Mouse (Mus musculus) small intestine, adult 2 months (tissue): ENCODE data around the gene Efcc1. TPM values are rescaled to one million over a fixed set of nuclear protein-coding genes. Genes with fewer than 3 reads are reported as not detected.

Experiments used
- H3K27ac ChIP-seq: fragments of 200-500 bp; 2 replicates; pipeline ENCODE4 v1.5.1; 2012; ENCODE audit warnings: low read depth, low read length, control low read depth, inconsistent platforms; ENCODE audit not compliant: insufficient read depth
- H3K27me3 ChIP-seq: fragments of 200-500 bp; 2 replicates; pipeline ENCODE4 v1.6.1; 2012; ENCODE audit warnings: mild to moderate bottlenecking, moderate library complexity, low read length, inconsistent platforms; ENCODE audit not compliant: control insufficient read depth, insufficient read depth
- H3K36me3 ChIP-seq: fragments of 200-500 bp; 2 replicates; pipeline ENCODE4 v1.6.1; 2012; ENCODE audit warnings: mild to moderate bottlenecking, low read length, control low read depth, inconsistent platforms; ENCODE audit not compliant: control insufficient read depth, insufficient read depth
- H3K4me1 ChIP-seq: fragments of 200-500 bp; 2 replicates; pipeline ENCODE4 v1.6.1; 2012; ENCODE audit warnings: low read length, inconsistent platforms, mixed read lengths; ENCODE audit not compliant: control insufficient read depth, insufficient read depth, insufficient read length
- H3K4me3 ChIP-seq: fragments of 200-500 bp; 2 replicates; pipeline ENCODE4 v1.5.1; 2012; ENCODE audit warnings: low read depth, mild to moderate bottlenecking, control low read depth, inconsistent platforms, low read length, moderate library complexity
- CTCF ChIP-seq: fragments of 200-500 bp; IDR thresholded peaks from 2 replicates; pipeline ENCODE4 v1.5.1; 2012; ENCODE audit warnings: low read depth, mild to moderate bottlenecking, control low read depth, inconsistent platforms, low read length, moderate library complexity, mixed read lengths; ENCODE audit not compliant: insufficient replicate concordance, insufficient read length; ENCODE audit errors: extremely low read depth
- POLR2A ChIP-seq: fragments of 200-500 bp; IDR thresholded peaks from 2 replicates; pipeline ENCODE4 v1.6.1; 2012; ENCODE audit warnings: low read depth, mild to moderate bottlenecking, control low read depth, inconsistent platforms, low read length, moderate library complexity
- WGBS: fragments of 180-500 bp; shearing (Covaris S2); methylation state at CpG from one replicate; pipeline ENCODE4 v1.1.7; 2018; 5-methylcytosine and 5-hydroxymethylcytosine counted together
- polyA plus RNA-seq: library from polyadenylated mRNA; depleted of rRNA; stranded (reverse); fragments of >200 nt; gene quantifications from 2 replicates; pipeline ENCODE4 v1.2.3, GENCODE M21; 2012; rRNA removed

The Efcc1 gene
- polyA plus RNA-seq: 2.6 and 4.0 TPM in 2 replicates

- Histone ChIP-seq H3K36me3 (no peaks in the 10 kb centered on the region), H3K4me1 (peaks cover 4% of the 10 kb centered on the region; the same call in 1 of the 2 replicates), H3K27ac (peak within 1 kb of the TSS; percentile 53), H3K27me3 (peaks cover 37% of the 10 kb centered on the region), H3K4me3 (peak within 1 kb of the TSS; percentile 59)
- WGBS: under 1% methylated on average over 90 of the region's 90 CpGs
- no peak for TF ChIP-seq POLR2A
- no peak for TF ChIP-seq CTCF
These were observed at the start of gene Efcc1 for GRCm38 (mm10) chr6:87730591-87731462. TSS of gene Efcc1 (plus strand) at chr6:87730869.

- WGBS: 46% methylated on average over 3 of the region's 3 CpGs
These were observed 34.7 kb upstream of the Efcc1 start for GRCm38 (mm10) chr6:87695947-87696346.

GRCm38 (mm10) chr6:87696544-87696943, 34.1 kb upstream of the Efcc1 start:
- no peak for TF ChIP-seq POLR2A
- no peak for TF ChIP-seq CTCF
- H3K27ac ChIP-seq: no peak overlapping the region
- WGBS: 93% methylated on average over 4 of the region's 4 CpGs
- H3K36me3 ChIP-seq: no peaks in the 10 kb centered on the region
- no peak overlapping the region for H3K4me3 ChIP-seq
- no peaks in the 10 kb centered on the region for H3K27me3 ChIP-seq
- H3K4me1 ChIP-seq: no peaks in the 10 kb centered on the region

More at GRCm38 (mm10) chr6:87695947-87696346, 34.7 kb upstream of the Efcc1 start:
- Histone ChIP-seq H3K27ac (no peak overlapping the region), H3K36me3 (no peaks in the 10 kb centered on the region), H3K4me3 (no peak overlapping the region), H3K4me1 (no peaks in the 10 kb centered on the region), H3K27me3 (no peaks in the 10 kb centered on the region)
- TF ChIP-seq CTCF: no peak
- TF ChIP-seq POLR2A: no peak

- TF ChIP-seq POLR2A (no peak), CTCF (no peak)
- Histone ChIP-seq H3K27ac (no peak overlapping the region), H3K4me3 (no peak overlapping the region), H3K36me3 (no peaks in the 10 kb centered on the region), H3K27me3 (no peaks in the 10 kb centered on the region), H3K4me1 (no peaks in the 10 kb centered on the region)
- WGBS: 41% methylated on average over 3 of the region's 3 CpGs
These were observed 24.4 kb upstream of the Efcc1 start for GRCm38 (mm10) chr6:87706246-87706645.

GRCm38 (mm10) chr6:87712311-87712710, 18.4 kb upstream of the Efcc1 start:
- Histone ChIP-seq H3K27ac (no peak overlapping the region), H3K4me1 (no peaks in the 10 kb centered on the region), H3K27me3 (no peaks in the 10 kb centered on the region), H3K36me3 (no peaks in the 10 kb centered on the region), H3K4me3 (no peak overlapping the region)
- TF ChIP-seq POLR2A (no peak), CTCF (no peak)
- 79% methylated on average over 4 of the region's 4 CpGs for WGBS

- TF ChIP-seq CTCF: no peak
- no peak for TF ChIP-seq POLR2A
- WGBS: 72% methylated on average over 4 of the region's 4 CpGs
- Histone ChIP-seq H3K36me3 (no peaks in the 10 kb centered on the region), H3K27ac (no peak overlapping the region), H3K4me3 (no peak overlapping the region), H3K4me1 (no peaks in the 10 kb centered on the region), H3K27me3 (no peaks in the 10 kb centered on the region)
These were observed 16.6 kb upstream of the Efcc1 start for GRCm38 (mm10) chr6:87714091-87714490.

GRCm38 (mm10) chr6:87722631-87723030, 8.0 kb upstream of the Efcc1 start:
- Histone ChIP-seq H3K36me3 (no peaks in the 10 kb centered on the region), H3K27ac (no peak overlapping the region), H3K27me3 (no peaks in the 10 kb centered on the region), H3K4me3 (no peak overlapping the region), H3K4me1 (0 out of 2 replicates have a peak, but pooled peaks cover 2% of the 10 kb centered on the region)
- WGBS: 12% methylated on average over 13 of the region's 13 CpGs
- TF ChIP-seq POLR2A: no peak
- TF ChIP-seq CTCF: no peak
